Mouse (Mus musculus) 416B (cell line): ENCODE data around the gene Maml2.

Source experiments
- DNase-seq: peaks from one replicate; pipeline ENCODE4 v3.0.0; 2011; ENCODE audit warnings: low read depth

The Maml2 gene

GRCm38 (mm10) chr9:13446703-13447285 is 149.0 kb downstream of the Maml2 start, which contains the start of gene Gm17571:
Gene Gm17571 (minus strand): TSS chr9:13446753.
- DNase-seq: no peak

GRCm38 (mm10) chr9:13448716-13449115 is 151.0 kb downstream of the Maml2 start:
- no peak for DNase-seq

- no peak for DNase-seq
These were observed 156.9 kb downstream of the Maml2 start for GRCm38 (mm10) chr9:13454651-13455123.

DNA sequence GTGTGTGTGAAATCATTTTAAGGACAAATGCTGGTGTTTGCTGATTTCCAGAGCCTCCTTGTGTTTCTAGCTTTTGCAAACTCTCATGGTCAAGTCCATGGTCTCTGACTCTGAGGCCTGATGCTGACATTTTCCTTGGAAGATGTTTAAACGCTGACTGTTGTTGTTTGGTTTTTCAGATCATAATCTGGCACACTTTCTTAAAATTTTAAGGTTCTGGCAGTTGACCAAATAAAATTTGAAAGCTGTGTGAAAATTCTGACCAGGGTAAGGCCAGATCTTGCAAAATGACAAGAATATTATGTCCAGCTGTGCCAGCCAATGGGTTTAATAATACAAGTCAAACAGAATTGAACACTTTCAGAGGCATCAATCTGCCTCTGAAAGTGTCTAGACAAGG is 157.5 kb downstream of the Maml2 start:
- no peak for DNase-seq

DNA sequence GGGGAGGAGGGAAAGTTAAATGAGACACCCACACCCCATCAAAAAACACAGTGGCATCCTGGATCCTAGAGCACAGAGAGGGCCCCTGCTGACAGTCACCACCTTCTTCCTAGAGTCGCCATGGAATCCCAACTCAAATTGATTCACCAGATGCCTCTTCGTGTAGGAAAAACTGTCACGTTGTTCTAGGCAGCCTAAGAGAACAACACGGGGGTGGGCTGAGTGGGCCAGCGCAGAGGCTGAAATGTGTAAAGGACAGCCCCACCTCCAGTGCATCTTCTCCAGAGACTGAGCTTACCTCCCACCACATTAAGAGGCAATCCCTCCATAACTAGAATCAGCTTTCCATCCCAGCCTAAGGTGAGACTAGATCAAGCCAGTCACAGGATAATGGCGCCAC is 160.0 kb downstream of the Maml2 start:
- no peak for DNase-seq

DNA sequence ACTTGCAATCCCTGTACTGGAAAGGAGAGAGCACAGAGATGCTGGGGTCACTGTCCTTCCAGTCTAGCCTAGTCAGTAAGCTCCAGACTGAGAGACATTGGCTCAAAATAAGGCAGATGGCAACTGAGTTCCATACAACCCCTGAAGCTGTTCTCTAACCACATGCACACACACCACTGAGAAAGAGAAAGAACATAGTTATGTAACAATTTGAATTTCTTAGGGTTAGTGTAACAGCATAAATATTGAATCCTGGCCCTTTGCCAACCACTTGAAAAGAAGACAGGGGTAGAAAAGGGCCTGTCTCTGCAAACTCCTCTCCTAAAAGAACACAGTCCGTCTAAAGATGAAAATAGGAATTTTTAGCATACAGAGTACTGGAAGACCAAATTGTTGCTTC is 161.6 kb downstream of the Maml2 start:
- no peak for DNase-seq

GRCm38 (mm10) chr9:13460012-13460411 is 162.3 kb downstream of the Maml2 start:
- DNase-seq: no peak

- no peak for DNase-seq
These were observed 163.2 kb downstream of the Maml2 start for GRCm38 (mm10) chr9:13460926-13461325.

GRCm38 (mm10) chr9:13465358-13466020 is 167.7 kb downstream of the Maml2 start:
- no peak for DNase-seq

GRCm38 (mm10) chr9:13466351-13466750 is 168.6 kb downstream of the Maml2 start:
- DNase-seq: peak; percentile 71

DNA sequence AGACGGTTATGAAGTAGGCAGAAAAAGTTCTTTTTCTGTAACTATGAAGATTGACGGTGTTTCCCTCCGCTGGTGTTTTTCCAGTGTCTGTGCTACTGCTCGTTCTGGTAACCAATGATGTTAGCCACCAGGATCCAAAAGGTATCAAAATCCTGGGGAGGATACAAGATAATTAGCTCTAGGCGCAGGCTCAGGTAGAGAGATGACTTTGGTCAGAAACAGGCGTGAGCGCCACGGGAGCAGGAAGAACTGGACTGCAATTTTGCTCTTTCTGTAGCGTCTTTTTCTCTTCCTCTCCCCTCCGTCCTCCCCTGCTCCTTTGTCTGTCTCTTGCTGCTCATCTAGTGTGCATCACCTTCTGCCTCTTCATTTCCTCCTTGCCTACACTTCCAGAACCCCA is 169.1 kb downstream of the Maml2 start:
- DNase-seq: peak; percentile 32

DNA sequence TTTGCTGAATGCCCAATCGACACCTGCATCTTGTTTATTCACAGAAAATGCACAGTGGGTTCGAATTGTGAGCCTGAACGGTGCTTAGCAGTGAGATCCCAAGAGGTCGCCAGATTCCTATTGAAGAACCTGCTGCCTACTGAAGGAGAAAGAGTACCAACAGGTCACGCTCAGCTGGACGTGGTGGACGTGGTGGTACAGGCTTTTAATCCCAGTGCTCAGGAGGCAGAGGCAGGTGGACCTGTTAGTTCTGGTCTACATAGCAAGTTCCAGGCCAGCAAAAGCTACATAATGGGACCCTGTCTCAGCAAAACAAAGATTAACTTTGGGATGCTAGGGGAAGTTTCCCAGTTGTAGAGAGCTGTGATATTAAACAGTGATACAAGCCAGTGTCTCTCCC is 170.0 kb downstream of the Maml2 start:
- DNase-seq: no peak

DNA sequence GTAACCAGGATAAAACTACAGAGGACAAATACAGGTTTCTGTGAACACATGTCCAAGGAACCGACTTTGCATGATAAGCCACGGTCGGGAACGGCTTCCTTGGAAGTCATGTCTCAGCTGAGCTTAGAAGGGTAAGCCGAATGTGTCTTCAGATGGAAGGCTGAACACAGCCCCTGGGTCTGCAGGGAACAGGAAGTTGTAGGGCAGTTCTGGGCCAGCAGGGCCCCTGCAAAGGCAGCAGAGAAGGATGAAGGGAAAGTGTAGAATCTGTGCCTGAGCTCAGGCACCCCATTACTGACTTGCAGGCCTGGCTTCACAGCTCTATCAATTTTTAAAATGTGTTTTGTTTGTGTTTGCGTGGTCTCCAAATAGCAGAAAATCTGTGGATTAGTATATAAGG is 171.0 kb downstream of the Maml2 start:
- no peak for DNase-seq

DNA sequence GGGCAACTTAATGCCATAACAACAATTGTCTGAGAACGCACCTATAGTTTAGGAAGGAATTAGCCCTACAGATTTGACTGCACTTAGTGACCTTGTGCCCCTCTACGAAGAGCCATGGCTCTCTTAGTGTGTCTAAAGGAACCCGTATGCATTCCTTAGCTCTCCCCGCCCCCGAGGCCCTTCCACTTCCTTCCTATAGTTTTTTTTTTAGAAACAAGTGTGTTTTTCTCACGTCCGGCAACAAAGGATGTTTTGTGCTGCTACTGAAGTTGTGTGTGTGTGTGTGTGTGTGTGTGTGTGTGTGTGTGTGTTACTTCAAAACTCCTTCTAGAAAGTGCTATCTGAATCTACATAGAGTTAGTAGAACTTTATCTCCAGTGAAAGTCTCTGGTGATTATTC is 172.3 kb downstream of the Maml2 start:
- DNase-seq: peak; percentile 63

DNA sequence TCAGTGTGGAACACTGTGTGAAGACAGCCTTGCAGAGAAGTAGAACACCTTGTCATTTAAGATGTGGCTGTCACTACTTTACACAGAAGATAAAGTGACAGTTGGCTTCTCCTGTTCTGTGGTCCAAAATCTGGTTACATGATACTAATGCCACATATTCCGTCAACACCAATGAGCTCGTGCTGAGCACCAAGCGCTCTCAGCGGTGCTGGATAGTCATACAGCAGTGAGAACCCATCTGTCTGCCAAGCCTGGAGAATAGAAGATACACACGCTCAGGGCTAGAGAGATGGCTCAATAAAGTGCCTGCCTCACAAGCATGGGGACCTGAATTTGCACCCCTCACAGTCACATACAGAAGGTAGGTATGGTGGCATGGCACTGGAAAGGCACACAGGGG is 177.2 kb downstream of the Maml2 start:
- no peak for DNase-seq

DNA sequence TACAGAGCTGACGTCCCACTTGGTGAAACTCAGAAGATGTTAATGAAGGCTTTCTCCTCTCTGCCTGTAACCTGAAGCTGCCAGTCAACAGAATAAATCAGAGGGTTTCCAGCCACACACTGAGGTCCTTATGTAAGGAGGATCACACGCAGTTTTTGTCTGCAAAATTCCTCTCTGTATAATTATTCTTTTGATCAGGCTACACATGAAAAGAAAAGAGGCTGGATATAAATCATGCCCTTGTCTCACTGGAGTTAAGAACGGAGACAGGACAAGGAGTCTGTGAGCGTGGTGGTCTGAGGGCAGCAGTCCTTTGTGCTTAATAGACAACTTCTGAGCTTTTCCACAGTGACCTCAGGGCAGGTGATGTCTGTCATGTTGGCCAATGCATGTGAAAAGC is 181.5 kb downstream of the Maml2 start:
- no peak for DNase-seq

DNA sequence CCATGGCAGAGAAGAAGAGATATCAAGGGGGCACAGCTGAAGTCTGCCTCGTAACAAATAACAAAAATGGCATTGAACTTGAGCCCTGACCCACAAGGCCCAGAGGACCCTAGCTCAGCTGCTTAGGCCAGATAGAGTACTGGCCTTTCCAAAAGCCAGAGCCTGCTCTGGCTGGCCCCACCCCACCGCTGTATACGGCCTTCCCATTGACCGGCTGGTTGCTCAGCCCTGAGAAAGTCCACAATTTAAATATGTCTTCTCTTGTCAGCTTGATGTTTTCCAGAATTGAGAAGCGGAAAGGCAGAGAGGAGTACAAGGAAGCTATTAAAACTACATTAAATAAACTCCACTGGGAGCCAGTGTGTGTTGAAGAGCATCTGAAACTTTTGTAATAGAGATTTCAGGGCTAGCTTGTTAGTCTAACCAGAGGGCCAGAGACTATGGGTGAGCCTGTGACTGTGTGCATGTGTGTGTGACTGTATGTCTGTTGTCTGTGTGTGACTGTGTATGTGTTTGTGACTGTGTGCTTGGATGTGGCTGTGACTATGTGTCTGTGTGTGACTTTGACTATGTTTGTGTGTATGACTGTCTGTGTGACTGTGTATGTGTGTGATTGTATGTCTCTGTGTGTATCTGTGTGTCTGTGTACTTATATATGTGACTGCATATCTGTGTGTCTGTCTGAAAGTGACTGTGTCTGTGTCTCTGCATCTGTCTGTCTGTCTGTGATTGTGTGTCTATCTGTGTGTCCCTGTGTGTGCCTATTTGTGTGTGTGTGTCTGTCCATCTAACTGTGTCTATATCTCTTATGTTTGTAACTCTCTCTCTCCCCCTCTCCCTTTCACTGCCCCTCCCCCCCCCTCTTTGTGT is 185.7 kb downstream of the Maml2 start:
- no peak for DNase-seq

- DNase-seq: peak; percentile 37
These were observed 186.8 kb downstream of the Maml2 start for GRCm38 (mm10) chr9:13484267-13485240.

DNA sequence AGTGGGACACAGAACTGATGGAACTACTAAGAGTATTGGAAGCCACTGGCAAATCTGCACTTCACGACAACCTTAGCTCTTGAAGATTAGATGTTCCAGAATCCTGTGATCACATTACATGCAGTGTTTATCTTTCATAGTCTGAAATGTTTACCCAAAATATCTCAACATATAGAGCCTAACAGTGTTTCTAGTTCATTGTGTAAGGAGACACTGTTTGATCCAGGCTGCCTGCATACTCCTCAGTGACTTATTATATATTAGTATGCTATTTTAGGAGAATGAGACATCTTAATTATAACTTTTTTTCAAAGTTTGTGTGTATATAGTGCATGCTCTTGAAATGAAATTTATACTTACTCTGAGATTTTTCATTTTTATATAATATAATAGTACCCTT is 188.2 kb downstream of the Maml2 start:
- no peak for DNase-seq

GRCm38 (mm10) chr9:13491107-13491506 is 193.3 kb downstream of the Maml2 start:
- DNase-seq: no peak

DNA sequence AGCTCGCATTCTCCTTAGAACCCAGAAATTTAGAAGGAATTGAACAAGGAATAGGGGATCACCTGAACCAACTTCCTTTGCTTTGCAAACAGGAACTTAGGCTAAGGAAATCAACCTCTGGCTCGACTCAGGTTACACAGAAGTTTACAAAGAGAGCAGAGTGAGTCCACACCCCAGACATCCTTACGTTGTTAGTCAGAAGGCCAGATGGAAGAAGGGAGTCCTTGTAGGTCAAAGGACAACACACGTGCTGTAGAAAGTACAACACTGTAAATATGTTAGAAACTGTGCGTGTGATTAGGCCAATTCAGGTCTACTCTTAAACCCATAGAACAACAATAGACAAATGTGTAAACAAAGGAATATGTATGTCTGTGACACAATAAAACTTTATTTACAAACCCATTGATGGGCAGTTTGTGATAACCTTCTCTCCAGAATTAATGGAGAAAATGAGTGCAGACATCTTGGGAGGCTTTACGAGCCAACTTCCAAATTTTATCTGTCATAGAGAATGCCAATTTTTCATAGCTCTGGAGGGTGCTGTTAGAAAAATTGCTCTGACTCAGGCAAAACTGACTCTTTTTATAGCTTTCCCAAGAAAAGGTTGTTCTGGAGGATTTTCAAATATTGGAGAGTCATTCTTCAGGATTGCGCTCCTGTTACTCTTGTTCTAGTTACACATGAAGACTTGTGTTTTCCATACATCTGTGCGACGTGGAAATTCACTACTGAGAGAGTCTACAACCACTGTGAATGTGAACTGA is 194.3 kb downstream of the Maml2 start:
- DNase-seq: no peak
